8 mouse cellular contexts compared by ENCODE assay signal in genomic region chr3:98280933-98281678, GRCm38 (mm10). TPM values are rescaled to one million over a fixed set of nuclear protein-coding genes. Genes with fewer than 3 reads are reported as not detected.
DNase-seq lines count a peak whose midpoint lies in the region; ATAC-seq lines count a peak whose summit lies in the region.

No protein-coding gene starts in this region.

- H3K27me3 ChIP-seq in megakaryocyte, embryonic 14.5 days (replicated peaks), result peaks cover 16% of the 10 kb centered on the region

- peak overlapping the region; percentile 1 for H3K4me3 ChIP-seq in megakaryocyte, embryonic 14.5 days (replicated peaks)

- H3K36me3 ChIP-seq in megakaryocyte, embryonic 14.5 days (replicated peaks; ENCODE audit: low read length), result no peaks in the 10 kb centered on the region

- peak; percentile 85 for ATAC-seq in inflammation-experienced regulatory T-cells, adult 6 months

- peaks cover 17% of the 10 kb centered on the region for H3K4me1 ChIP-seq in megakaryocyte, embryonic 14.5 days

- no peaks in the 10 kb centered on the region for H3K9me3 ChIP-seq in megakaryocyte, embryonic 14.5 days

- peak; percentile 74 for DNase-seq in ZHBTc4 (ENCODE audit: low read depth, low spot score)
- peak; percentile 81 for DNase-seq in embryo, embryonic 10.5 days (ENCODE audit: low spot score)
- DNase-seq in gastrocnemius, postnatal 25 days, result peak; percentile 44
- peak; percentile 18 to 32 for DNase-seq in left cerebral cortex, adult 9 months (ENCODE audit: low spot score in 2 of 2)
- peak; percentile 56 for DNase-seq in right cerebral cortex, postnatal 14 days
- DNase-seq in urinary bladder, postnatal 4 days (ENCODE audit: low spot score in 2 of 2), result peak; percentile 60 to 68

RNA-seq across cellular contexts. Expression of gene Hmgcs2, which starts 0.9 kb away (rescaled TPM):
- total RNA-seq in gastrocnemius, postnatal 25 days (2021), result 1 to 10 TPM; 1.2 to 1.4 TPM
- not detected for polyA plus RNA-seq in inflammation-experienced regulatory T-cells, adult 6 months (2017; shearing (Covaris generic))
- polyA plus RNA-seq in megakaryocyte, embryonic 14.5 days (2012; ENCODE audit: insufficient read depth, low replicate concordance), result not detected in 2 replicates

RNA-seq across cellular contexts. Expression of gene Phgdh, which starts 58.7 kb away (rescaled TPM):
- 1 to 10 TPM; 2.5 to 7.2 TPM for total RNA-seq in gastrocnemius, postnatal 25 days (2021)
- polyA plus RNA-seq in inflammation-experienced regulatory T-cells, adult 6 months (2017; shearing (Covaris generic)), result 100 to 1,000 TPM in 2 of 3 experiments, 10 to 100 TPM in 1; 88.7 to 105 (median 101) TPM
- 70.7 and 71.0 TPM in 2 replicates for polyA plus RNA-seq in megakaryocyte, embryonic 14.5 days (2012; ENCODE audit: insufficient read depth, low replicate concordance)

RNA-seq across cellular contexts. Expression of gene Reg4, which starts 59.1 kb away (rescaled TPM):
- not detected for total RNA-seq in gastrocnemius, postnatal 25 days (2021)
- not detected for polyA plus RNA-seq in inflammation-experienced regulatory T-cells, adult 6 months (2017; shearing (Covaris generic))
- not detected in 2 replicates for polyA plus RNA-seq in megakaryocyte, embryonic 14.5 days (2012; ENCODE audit: insufficient read depth, low replicate concordance)

Comparison
In these comparisons a context has a peak if more than half of its experiments do, and no peak if none do; other contexts are left out.
1. Peak in every context shown above with its lines: DNase-seq, ATAC-seq and H3K4me3 ChIP-seq.
2. DNase-seq: peak in every context shown above with its lines; median percentile 81 in embryo, embryonic 10.5 days; 74 in ZHBTc4; 64 in urinary bladder, postnatal 4 days; 56 in right cerebral cortex, postnatal 14 days; 44 in gastrocnemius, postnatal 25 days; 25 in left cerebral cortex, adult 9 months.